Mouse (Mus musculus) kidney, postnatal 0 days (tissue): ENCODE results near the gene Edem3. TPM values are rescaled to one million over a fixed set of nuclear protein-coding genes. Genes with fewer than 3 reads are reported as not detected.

ENCODE experiments used
- ATAC-seq: fragments of 200-750 bp; cut with Nextera tagmentation; replicated peaks from 2 replicates; pipeline ENCODE4 v1.8.0; 2017; ENCODE audit warnings: low read depth, moderate number of reproducible peaks, moderate TSS enrichment, moderate library complexity; ENCODE audit not compliant: low FRiP score
- DNase-seq: peaks from one replicate; pipeline ENCODE4 v3.0.0-alpha.2; 2016; ENCODE audit warnings: low spot score
- H3K27ac ChIP-seq: fragments of 300-500 bp; sonication (generic); 2 replicates; pipeline ENCODE4 v1.5.1; 2014; ENCODE audit warnings: mild to moderate bottlenecking
- H3K27me3 ChIP-seq: fragments of 300-500 bp; sonication (generic); 2 replicates; pipeline ENCODE4 v1.6.1; 2014; ENCODE audit warnings: low read length, mixed read lengths; ENCODE audit not compliant: insufficient read depth
- H3K36me3 ChIP-seq: fragments of 300-500 bp; sonication (generic); 2 replicates; pipeline ENCODE4 v1.6.1; 2014; ENCODE audit warnings: low read length, mixed read lengths; ENCODE audit not compliant: insufficient read depth
- H3K4me1 ChIP-seq: fragments of 300-500 bp; sonication (generic); replicated peaks from 2 replicates; pipeline ENCODE4 v1.6.1; 2014; ENCODE audit warnings: antibody characterized with exemption, low read length, mixed read lengths; ENCODE audit not compliant: insufficient read depth
- H3K4me2 ChIP-seq: fragments of 300-500 bp; sonication (generic); 2 replicates; pipeline ENCODE4 v1.6.1; 2014; ENCODE audit warnings: mild to moderate bottlenecking, low read length, moderate library complexity, mixed read lengths
- H3K4me3 ChIP-seq: fragments of 300-500 bp; sonication (generic); replicated peaks from 2 replicates; pipeline ENCODE4 v1.5.1; 2014; ENCODE audit warnings: low read depth, low read length
- H3K9ac ChIP-seq: fragments of 300-500 bp; sonication (generic); 2 replicates; pipeline ENCODE4 v1.6.1; 2014; ENCODE audit warnings: low read depth, low read length
- H3K9me3 ChIP-seq: fragments of 300-500 bp; sonication (generic); replicated peaks from 2 replicates; pipeline ENCODE4 v1.6.1; 2016; ENCODE audit warnings: low read length, inconsistent platforms, mixed read lengths
- CTCF ChIP-seq: IDR thresholded peaks from 2 replicates; pipeline ENCODE4 v1.5.1; 2016; ENCODE audit warnings: antibody characterized with exemption, low read depth, mild to moderate bottlenecking, moderate library complexity
- WGBS: fragments of 180-500 bp; shearing (Covaris S2); extraction: QIAGEN DNeasy Blood & Tissue Kit; methylation state at CpG from one replicate; pipeline ENCODE4 v1.1.7; 2014; 5-methylcytosine and 5-hydroxymethylcytosine counted together
- polyA plus RNA-seq: library from polyadenylated mRNA; unstranded; fragments of >200 nt; fragmentation: Nextera tagmentation; extraction: Ambion mirVana; gene quantifications from 2 replicates; pipeline ENCODE4 v1.2.1, GENCODE M21; 2015

Gene Edem3
- polyA plus RNA-seq, 1 experiment from 2014 or later, result 11.7 TPM

DNA sequence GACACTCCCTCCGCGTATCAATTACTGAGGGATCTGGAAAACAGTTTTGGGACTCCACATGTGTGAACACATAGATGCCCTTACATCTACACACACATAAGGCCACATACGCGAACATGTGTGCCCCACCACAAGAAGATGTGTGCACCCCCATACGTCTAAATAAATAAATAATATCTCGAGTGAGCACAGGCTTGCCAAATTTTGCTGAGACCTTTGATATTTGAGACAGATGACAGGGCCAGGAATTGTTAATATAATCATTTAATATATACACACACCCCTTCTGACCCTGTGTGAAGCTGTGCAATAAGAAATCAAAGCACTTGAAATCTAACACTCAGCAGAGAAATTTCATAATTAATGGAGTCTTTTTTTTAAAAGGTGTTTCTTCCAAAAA is 109.2 kb downstream of the Edem3 start:
- ATAC-seq (no peak), DNase-seq (no peak)
- no peaks in the 10 kb centered on the region for H3K9me3 ChIP-seq
- no peaks in the 10 kb centered on the region for H3K27me3 ChIP-seq
- H3K4me2 ChIP-seq, result no peak overlapping the region
- no peak overlapping the region for H3K9ac ChIP-seq
- 90% methylated on average over 6 of the region's 6 CpGs for whole genome bisulfite sequencing
- no peak for TF ChIP-seq CTCF
- no peaks in the 10 kb centered on the region for H3K4me1 ChIP-seq
- no peak overlapping the region for H3K4me3 ChIP-seq
- H3K27ac ChIP-seq, result peak overlapping the region; percentile 76; the same call in 1 of the 2 replicates
- no peaks in the 10 kb centered on the region for H3K36me3 ChIP-seq

Other genes with a start within 250 kb of the Edem3 start
- gene Fam129a, start 184.2 kb upstream of the Edem3 start, polyA plus RNA-seq, result 12.6 and 13.7 TPM in 2 replicates